Mouse (Mus musculus) neural tube, embryonic 15.5 days (tissue): ENCODE measurements around the gene Eaf2. TPM values are rescaled to one million over a fixed set of nuclear protein-coding genes. Genes with fewer than 3 reads are reported as not detected.

ENCODE experiments used
- ATAC-seq: fragments of 200-750 bp; cut with Nextera tagmentation; 2 replicates; pipeline ENCODE4 v1.8.0; 2017; ENCODE audit warnings: mild to moderate bottlenecking, moderate TSS enrichment, moderate library complexity; ENCODE audit not compliant: low FRiP score
- H3K27ac ChIP-seq: fragments of 300-500 bp; sonication (generic); replicated peaks from 2 replicates; pipeline ENCODE4 v1.5.1; 2015; ENCODE audit warnings: mild to moderate bottlenecking, inconsistent platforms
- H3K27me3 ChIP-seq: fragments of 300-500 bp; sonication (generic); replicated peaks from 2 replicates; pipeline ENCODE4 v1.6.1; 2015; ENCODE audit warnings: inconsistent platforms
- H3K36me3 ChIP-seq: fragments of 300-500 bp; sonication (generic); 2 replicates; pipeline ENCODE4 v1.6.1; 2015; ENCODE audit warnings: inconsistent platforms
- H3K4me1 ChIP-seq: fragments of 300-500 bp; sonication (generic); 2 replicates; pipeline ENCODE4 v1.6.1; 2015; ENCODE audit warnings: inconsistent platforms
- H3K4me2 ChIP-seq: fragments of 300-500 bp; sonication (generic); 2 replicates; pipeline ENCODE4 v1.6.1; 2015; ENCODE audit warnings: inconsistent platforms, mild to moderate bottlenecking, moderate library complexity
- H3K4me3 ChIP-seq: fragments of 300-500 bp; sonication (generic); replicated peaks from 2 replicates; pipeline ENCODE4 v1.5.1; 2015; ENCODE audit warnings: mild to moderate bottlenecking, inconsistent platforms
- H3K9ac ChIP-seq: fragments of 300-500 bp; sonication (generic); replicated peaks from 2 replicates; pipeline ENCODE4 v1.6.1; 2015; ENCODE audit warnings: mild to moderate bottlenecking, inconsistent platforms
- H3K9me3 ChIP-seq: fragments of 300-500 bp; sonication (generic); replicated peaks from 2 replicates; pipeline ENCODE4 v1.6.1; 2016; ENCODE audit warnings: inconsistent platforms
- WGBS: fragments of 180-500 bp; shearing (Covaris S2); methylation state at CpG from one replicate; pipeline ENCODE4 v1.1.7; 2015; ENCODE audit warnings: mixed read lengths; 5-methylcytosine and 5-hydroxymethylcytosine counted together
- polyA plus RNA-seq: library from polyadenylated mRNA; unstranded; fragments of >200 nt; fragmentation: Nextera tagmentation; extraction: Ambion mirVana; gene quantifications from 2 replicates; pipeline ENCODE4 v1.2.1, GENCODE M21; 2015

Gene Eaf2
- polyA plus RNA-seq, 1 experiment from 2014 or later: 0.50 TPM

DNA sequence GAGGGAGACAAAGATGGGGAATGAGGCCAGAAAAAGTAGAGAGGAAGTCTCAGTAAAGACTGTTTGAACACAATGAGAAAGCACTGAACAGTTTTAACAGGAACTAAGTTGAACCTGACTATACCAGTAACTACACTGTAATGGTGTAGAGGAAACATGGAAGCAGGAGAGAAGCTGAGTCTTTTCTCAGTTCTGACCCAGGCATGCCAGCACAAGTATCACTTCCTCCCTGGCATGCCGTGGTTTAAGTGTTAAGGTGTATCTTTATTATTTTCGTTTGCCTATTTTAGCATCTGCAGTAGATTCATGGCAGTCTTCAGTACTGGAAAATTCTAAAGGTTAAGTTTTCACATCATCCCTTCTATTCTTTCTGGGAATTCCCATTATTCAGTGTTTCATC lies 79.8 kb downstream of the Eaf2 start:
- H3K9ac ChIP-seq: no peak overlapping the region
- H3K27me3 ChIP-seq: no peaks in the 10 kb centered on the region
- H3K4me1 ChIP-seq: no peaks in the 10 kb centered on the region
- H3K27ac ChIP-seq: no peak overlapping the region
- no peak overlapping the region for H3K4me2 ChIP-seq
- no peaks in the 10 kb centered on the region for H3K36me3 ChIP-seq
- H3K4me3 ChIP-seq: no peak overlapping the region
- WGBS: 79% methylated on average over 2 of the region's 2 CpGs
- ATAC-seq: no peak
- H3K9me3 ChIP-seq: no peaks in the 10 kb centered on the region

DNA sequence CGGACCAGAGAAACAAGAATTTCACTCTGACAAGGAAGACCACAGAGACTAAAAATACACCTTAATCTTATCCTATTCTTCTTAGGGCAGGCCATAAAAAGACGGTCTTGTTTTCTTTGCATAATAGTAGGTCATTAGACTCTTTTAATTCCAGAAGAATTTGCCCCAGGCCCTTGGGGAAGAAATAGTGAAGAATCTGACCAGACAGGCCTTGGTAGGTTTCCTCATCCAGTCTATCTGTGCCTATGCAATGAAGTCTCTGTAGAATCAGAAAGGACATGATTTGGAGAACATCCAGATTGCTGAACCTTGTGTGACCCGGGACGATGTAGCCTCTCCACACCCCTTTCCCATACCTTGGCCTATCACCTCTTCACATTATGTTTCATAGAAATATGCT lies 84.6 kb downstream of the Eaf2 start:
- no peaks in the 10 kb centered on the region for H3K27me3 ChIP-seq
- no peak overlapping the region for H3K4me2 ChIP-seq
- H3K4me1 ChIP-seq: no peaks in the 10 kb centered on the region
- H3K36me3 ChIP-seq: no peaks in the 10 kb centered on the region
- H3K27ac ChIP-seq: no peak overlapping the region
- ATAC-seq: no peak
- H3K9me3 ChIP-seq: no peaks in the 10 kb centered on the region
- no peak overlapping the region for H3K4me3 ChIP-seq
- H3K9ac ChIP-seq: no peak overlapping the region
- WGBS: 88% methylated on average over 4 of the region's 4 CpGs

DNA sequence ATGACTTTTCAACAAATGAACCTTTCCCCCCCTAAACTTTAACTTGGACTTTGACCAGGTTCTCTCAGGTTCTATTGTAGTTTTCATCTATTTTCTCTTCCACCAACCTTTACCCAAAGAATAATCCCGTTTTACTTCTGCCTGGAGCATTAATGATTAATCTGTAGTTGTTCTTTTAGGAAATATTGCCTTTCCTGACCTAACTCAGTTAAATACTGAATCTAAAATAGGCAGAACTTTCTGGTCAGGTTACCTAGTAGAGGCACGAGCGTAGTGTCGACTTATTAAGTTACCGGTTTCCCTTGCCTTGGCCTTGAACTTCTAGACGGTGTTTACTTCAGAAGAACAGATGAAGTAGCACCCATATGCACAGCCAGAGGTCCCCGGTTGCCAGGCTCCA lies 88.3 kb downstream of the Eaf2 start:
- H3K27ac ChIP-seq: no peak overlapping the region
- WGBS: 89% methylated on average over 7 of the region's 7 CpGs
- H3K27me3 ChIP-seq: no peaks in the 10 kb centered on the region
- no peaks in the 10 kb centered on the region for H3K4me1 ChIP-seq
- no peak overlapping the region for H3K9ac ChIP-seq
- no peaks in the 10 kb centered on the region for H3K36me3 ChIP-seq
- no peak overlapping the region for H3K4me3 ChIP-seq
- no peak overlapping the region for H3K4me2 ChIP-seq
- no peak for ATAC-seq
- H3K9me3 ChIP-seq: no peaks in the 10 kb centered on the region

DNA sequence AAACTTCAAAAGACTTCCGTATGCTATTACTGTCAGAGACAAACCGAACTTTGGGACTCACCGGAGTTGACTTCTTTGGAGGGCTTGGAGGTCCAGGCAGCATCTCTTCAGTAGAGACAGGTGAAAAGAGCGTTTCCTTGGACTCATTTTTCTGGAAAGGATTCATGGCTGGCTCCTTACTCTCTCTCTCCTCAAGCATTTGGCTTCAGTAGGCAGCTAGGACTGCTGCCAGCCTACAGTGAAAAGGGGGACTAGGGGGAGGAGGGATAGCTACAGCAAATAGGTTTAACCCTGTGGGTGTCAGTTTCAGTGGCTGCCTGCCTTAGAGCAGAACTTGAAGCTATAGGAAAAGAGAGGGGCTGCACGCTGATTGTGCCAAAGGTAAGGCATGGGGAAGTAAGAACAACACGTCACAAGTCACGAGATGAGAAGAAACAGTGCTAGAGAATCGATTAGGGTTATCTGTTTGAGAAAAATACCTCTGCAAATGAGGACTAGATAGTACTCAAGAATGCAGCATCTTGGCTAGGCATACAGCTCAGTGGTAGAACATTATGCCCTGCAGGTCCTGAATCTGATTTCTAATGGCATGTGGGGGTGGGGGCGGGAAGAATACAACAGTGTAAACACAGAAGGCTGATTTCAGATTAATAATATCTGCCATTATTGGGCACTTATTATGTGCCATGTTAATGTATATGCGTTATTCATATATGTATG lies 90.0 kb downstream of the Eaf2 start, which contains the start of gene Slc15a2:
Gene Slc15a2, minus strand, starts transcription at position 369 of the 720 bp plus-strand sequence.
- Histone ChIP-seq H3K27ac (peak within 1 kb of the TSS; percentile 67), H3K9ac (no peak within 1 kb of the TSS)

DNA sequence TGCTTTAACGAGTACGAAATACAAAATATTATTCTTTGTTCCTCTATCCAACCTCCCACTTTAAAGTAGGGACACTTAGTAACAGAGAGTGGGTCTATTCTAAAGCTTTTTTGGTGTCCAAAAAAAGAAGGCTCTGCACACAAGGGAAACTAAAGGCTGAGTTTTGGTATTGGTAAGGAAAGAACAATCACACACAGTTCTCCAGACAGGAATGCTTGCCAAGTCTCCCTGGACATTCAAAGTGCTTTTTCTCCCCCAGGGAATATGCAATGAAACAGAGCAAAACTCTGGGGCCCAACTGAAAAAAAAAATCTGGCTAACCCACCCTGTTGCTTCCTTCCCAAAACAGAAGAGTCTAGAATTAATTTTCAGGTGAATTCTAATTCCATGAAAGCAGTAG lies 90.7 kb downstream of the Eaf2 start:
- ATAC-seq: no peak; the same call in 1 of the 2 replicates
- Histone ChIP-seq H3K4me2 (peak overlapping the region; percentile 17; the same call in 1 of the 2 replicates), H3K36me3 (no peaks in the 10 kb centered on the region), H3K4me3 (peak overlapping the region; percentile 14; the same call in 1 of the 2 replicates), H3K9me3 (no peaks in the 10 kb centered on the region), H3K27me3 (no peaks in the 10 kb centered on the region), H3K9ac (no peak overlapping the region), H3K27ac (peak overlapping the region; percentile 67), H3K4me1 (no peaks in the 10 kb centered on the region)
- WGBS: 78% methylated on average over 2 of the region's 2 CpGs

More for the DNA sequence above, 90.0 kb downstream of the Eaf2 start, which contains the start of gene Slc15a2:
- 72% methylated on average over 10 of the region's 10 CpGs for WGBS
- no peaks in the 10 kb centered on the region for H3K27me3 ChIP-seq
- H3K36me3 ChIP-seq: no peaks in the 10 kb centered on the region
- peak; percentile 85 for ATAC-seq
- H3K4me1 ChIP-seq: no peaks in the 10 kb centered on the region
- no peaks in the 10 kb centered on the region for H3K9me3 ChIP-seq
- peak within 1 kb of the TSS; percentile 14; the same call in 1 of the 2 replicates for H3K4me3 ChIP-seq
- peak within 1 kb of the TSS; percentile 17; the same call in 1 of the 2 replicates for H3K4me2 ChIP-seq

DNA sequence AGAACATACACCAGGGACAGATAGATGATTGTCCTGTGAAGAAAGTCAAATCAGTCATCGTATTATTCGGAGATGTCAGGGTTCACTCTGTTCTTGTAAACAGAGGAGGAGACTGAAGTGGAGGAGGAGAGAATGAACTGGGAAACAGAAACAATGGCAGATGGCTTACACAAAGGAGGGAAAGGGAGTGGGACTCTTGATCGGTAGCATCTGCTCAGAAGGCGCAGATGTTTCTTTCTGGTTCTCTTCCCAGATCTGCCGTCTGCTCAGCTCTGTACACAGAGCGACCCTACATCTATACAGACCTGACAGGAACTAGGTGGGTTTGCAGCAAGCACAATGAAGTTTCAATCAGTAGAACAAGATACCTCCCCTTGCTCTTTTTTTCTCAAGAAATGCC lies 99.1 kb downstream of the Eaf2 start:
- Histone ChIP-seq H3K27me3 (no peaks in the 10 kb centered on the region), H3K9me3 (no peaks in the 10 kb centered on the region), H3K4me1 (no peaks in the 10 kb centered on the region), H3K27ac (no peak overlapping the region), H3K4me3 (no peak overlapping the region), H3K4me2 (no peak overlapping the region), H3K36me3 (no peaks in the 10 kb centered on the region), H3K9ac (no peak overlapping the region)
- no peak for ATAC-seq
- WGBS: 69% methylated on average over 6 of the region's 6 CpGs

DNA sequence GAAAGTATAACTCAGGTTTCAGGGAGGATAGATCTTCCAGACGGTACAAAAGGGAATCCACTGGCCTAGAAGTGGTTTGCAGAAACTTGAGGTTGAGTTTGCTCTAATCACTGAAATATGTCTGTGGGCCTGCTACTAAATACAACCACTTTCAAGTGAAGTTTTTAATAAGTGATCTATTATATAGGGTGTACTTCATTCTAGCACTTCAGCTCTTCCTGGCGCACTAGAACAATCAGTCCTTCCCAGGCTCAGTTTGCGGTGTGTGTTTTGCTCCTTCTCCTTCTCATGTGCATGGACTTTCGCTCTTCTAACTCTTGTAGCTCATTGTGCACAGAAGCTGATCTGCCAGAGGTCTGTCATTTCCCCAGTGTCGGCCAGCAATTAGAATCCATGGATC lies 101.8 kb downstream of the Eaf2 start:
- H3K4me1 ChIP-seq: no peaks in the 10 kb centered on the region
- H3K27me3 ChIP-seq: no peaks in the 10 kb centered on the region
- H3K4me2 ChIP-seq: no peak overlapping the region
- no peaks in the 10 kb centered on the region for H3K9me3 ChIP-seq
- no peaks in the 10 kb centered on the region for H3K36me3 ChIP-seq
- ATAC-seq: no peak
- no peak overlapping the region for H3K9ac ChIP-seq
- H3K27ac ChIP-seq: no peak overlapping the region
- H3K4me3 ChIP-seq: no peak overlapping the region
- WGBS: 93% methylated on average over 5 of the region's 5 CpGs

DNA sequence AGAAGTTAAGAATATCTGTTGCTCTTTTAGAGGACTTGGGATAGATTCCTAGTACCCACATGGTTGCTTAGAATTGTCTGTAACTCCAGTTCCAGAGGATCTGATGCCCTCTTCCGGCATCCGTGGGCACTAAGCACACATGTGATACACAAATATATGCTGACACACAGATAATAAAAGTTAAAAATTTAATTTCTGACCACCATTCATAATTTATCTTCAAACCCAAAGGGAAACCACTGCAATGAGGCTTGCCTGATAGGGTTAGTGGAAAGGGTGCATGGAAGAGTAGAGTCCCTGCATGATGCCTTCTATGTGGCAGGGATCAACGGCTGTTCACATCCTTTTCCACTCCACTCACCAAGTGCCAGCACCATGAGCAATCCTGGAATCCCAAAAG lies 103.1 kb downstream of the Eaf2 start:
- H3K4me1 ChIP-seq: no peaks in the 10 kb centered on the region
- no peak overlapping the region for H3K4me2 ChIP-seq
- no peak overlapping the region for H3K9ac ChIP-seq
- no peaks in the 10 kb centered on the region for H3K27me3 ChIP-seq
- no peaks in the 10 kb centered on the region for H3K36me3 ChIP-seq
- no peaks in the 10 kb centered on the region for H3K9me3 ChIP-seq
- H3K4me3 ChIP-seq: no peak overlapping the region
- no peak overlapping the region for H3K27ac ChIP-seq
- no peak for ATAC-seq
- WGBS: 91% methylated on average over 3 of the region's 3 CpGs

DNA sequence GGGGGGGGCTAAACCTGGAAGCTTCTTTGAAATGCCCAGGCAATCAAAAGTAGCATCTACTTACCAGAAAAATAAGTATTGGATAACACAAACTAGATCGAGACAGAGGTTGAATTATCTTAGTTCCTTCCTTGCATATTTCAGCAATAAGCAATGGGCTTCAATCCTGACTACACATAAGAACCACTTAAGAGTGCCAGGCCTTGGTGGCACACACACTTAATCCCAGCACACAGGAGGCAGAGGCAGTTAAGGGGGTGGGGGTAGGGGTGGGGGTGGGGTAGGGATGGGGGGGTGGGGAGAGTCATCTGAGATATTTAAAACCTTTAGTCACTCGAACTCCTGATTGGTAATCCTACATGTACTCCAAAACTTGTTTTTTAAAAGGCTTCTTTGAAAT lies 103.6 kb downstream of the Eaf2 start:
- Histone ChIP-seq H3K9me3 (no peaks in the 10 kb centered on the region), H3K36me3 (no peaks in the 10 kb centered on the region), H3K4me2 (no peak overlapping the region), H3K4me3 (no peak overlapping the region), H3K27me3 (no peaks in the 10 kb centered on the region), H3K27ac (no peak overlapping the region), H3K9ac (no peak overlapping the region), H3K4me1 (no peaks in the 10 kb centered on the region)
- 89% methylated on average over 2 of the region's 2 CpGs for WGBS
- ATAC-seq: no peak

DNA sequence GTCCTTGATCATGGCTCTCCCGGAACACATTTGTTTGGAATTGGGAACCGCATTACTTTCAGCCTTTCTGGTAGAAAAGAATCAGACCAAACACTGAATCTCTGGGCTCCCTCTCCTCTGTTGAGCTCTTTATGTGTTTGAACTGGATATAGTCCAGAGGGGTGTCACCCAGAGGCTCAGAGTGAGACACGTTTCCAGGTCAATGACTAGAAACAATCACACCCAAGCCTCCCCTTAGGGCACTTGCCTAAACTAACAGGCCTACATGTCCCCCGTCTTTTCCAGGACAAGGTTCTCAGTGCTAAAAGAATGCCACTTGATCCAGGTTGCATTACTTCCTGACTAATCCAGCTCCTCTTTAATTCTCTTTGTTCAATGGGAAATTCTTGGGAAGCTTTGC lies 104.0 kb downstream of the Eaf2 start:
- Histone ChIP-seq H3K27ac (no peak overlapping the region), H3K4me3 (no peak overlapping the region), H3K9me3 (no peaks in the 10 kb centered on the region), H3K9ac (no peak overlapping the region), H3K27me3 (no peaks in the 10 kb centered on the region), H3K4me2 (no peak overlapping the region), H3K4me1 (no peaks in the 10 kb centered on the region), H3K36me3 (no peaks in the 10 kb centered on the region)
- peak; percentile 81; the same call in 1 of the 2 replicates for ATAC-seq
- WGBS: 62% methylated on average over 4 of the region's 4 CpGs

DNA sequence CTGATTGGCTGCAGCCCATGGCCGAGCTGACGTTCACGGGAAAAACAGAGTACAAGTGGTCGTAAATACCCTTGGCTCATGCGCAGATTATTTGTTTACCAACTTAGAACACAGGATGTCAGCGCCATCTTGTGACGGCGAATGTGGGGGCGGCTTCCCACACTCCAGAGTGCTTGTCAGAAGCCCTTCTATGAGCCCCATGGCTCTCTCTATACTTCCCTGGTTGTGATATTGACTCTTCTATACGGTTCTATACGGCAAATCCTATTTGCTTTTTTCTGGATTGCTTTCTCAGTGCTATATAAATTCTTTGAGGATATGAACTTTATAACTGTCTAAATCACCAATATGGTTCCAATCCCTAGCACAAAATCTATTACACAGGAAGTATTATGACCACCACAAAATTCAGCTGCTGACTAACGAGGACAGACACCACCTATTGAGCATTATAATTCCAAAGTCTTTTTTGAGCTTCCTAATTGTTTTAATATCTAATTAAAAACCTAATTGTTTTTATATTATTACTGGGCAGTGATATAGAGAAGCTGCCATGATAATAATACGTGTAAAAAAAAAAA lies 104.5 kb downstream of the Eaf2 start:
- no peaks in the 10 kb centered on the region for H3K9me3 ChIP-seq
- no peak overlapping the region for H3K27ac ChIP-seq
- 86% methylated on average over 9 of the region's 13 CpGs for WGBS
- H3K36me3 ChIP-seq: no peaks in the 10 kb centered on the region
- peak; percentile 55; the same call in 1 of the 2 replicates for ATAC-seq
- H3K9ac ChIP-seq: no peak overlapping the region
- H3K4me3 ChIP-seq: no peak overlapping the region
- H3K27me3 ChIP-seq: no peaks in the 10 kb centered on the region
- no peak overlapping the region for H3K4me2 ChIP-seq
- no peaks in the 10 kb centered on the region for H3K4me1 ChIP-seq

DNA sequence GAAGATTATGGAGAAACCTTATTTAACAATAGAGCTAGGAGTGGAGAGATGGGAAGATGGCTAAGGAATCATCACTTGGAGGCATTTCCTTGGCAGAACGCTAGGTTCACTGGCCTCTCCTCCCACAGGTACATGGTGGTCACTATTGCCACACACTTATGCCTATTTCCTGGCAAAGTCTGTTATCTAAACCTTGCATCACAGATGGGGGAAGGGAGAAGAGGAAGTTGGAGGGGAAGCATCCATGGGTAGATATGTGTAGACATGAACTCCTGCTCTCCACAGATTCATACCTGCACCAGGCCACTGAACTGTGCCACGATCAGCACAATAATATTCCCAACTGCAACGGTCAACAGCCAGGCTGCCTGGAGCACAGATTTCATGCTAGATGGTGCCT lies 122.8 kb downstream of the Eaf2 start:
- no peak overlapping the region for H3K4me3 ChIP-seq
- no peak overlapping the region for H3K4me2 ChIP-seq
- H3K36me3 ChIP-seq: no peaks in the 10 kb centered on the region
- H3K9ac ChIP-seq: no peak overlapping the region
- no peaks in the 10 kb centered on the region for H3K27me3 ChIP-seq
- 95% methylated on average over 3 of the region's 3 CpGs for WGBS
- no peak for ATAC-seq
- H3K27ac ChIP-seq: no peak overlapping the region
- H3K9me3 ChIP-seq: no peaks in the 10 kb centered on the region
- no peaks in the 10 kb centered on the region for H3K4me1 ChIP-seq
